Mouse (Mus musculus) spleen, adult 2 months (tissue): ENCODE measurements around the gene Carhsp1. TPM values are rescaled to one million over a fixed set of nuclear protein-coding genes. Genes with fewer than 3 reads are reported as not detected.

Source experiments
- DNase-seq, 2 experiments: peaks; one replicate each; pipeline versions ENCODE4 v3.0.0 to v3.0.0-alpha.2; 2012 to 2021; ENCODE audit warnings: low spot score in 2 of 2, low read depth in 1 of 2
- H3K27ac ChIP-seq: fragments of 200-500 bp; 2 replicates; pipeline ENCODE4 v1.5.1; 2012; ENCODE audit warnings: low read length, inconsistent platforms; ENCODE audit not compliant: insufficient read depth
- H3K27me3 ChIP-seq: fragments of 200-500 bp; 2 replicates; pipeline ENCODE4 v1.6.1; 2012; ENCODE audit warnings: mild to moderate bottlenecking, moderate library complexity, low read length, inconsistent platforms; ENCODE audit not compliant: control insufficient read depth, insufficient read depth
- H3K36me3 ChIP-seq: fragments of 200-500 bp; 2 replicates; pipeline ENCODE4 v1.6.1; 2012; ENCODE audit warnings: mild to moderate bottlenecking, low read length, inconsistent platforms; ENCODE audit not compliant: control insufficient read depth, insufficient read depth
- H3K4me1 ChIP-seq: fragments of 200-500 bp; 2 replicates; pipeline ENCODE4 v1.6.1; 2011; ENCODE audit warnings: inconsistent platforms; ENCODE audit not compliant: control insufficient read depth, insufficient read depth, insufficient read length
- H3K4me3 ChIP-seq: fragments of 200-500 bp; 2 replicates; pipeline ENCODE4 v1.5.1; 2011; ENCODE audit warnings: mild to moderate bottlenecking, inconsistent platforms; ENCODE audit not compliant: insufficient read depth, insufficient read length; ENCODE audit errors: extremely low read depth
- CTCF ChIP-seq: fragments of 200-500 bp; IDR thresholded peaks from 2 replicates; pipeline ENCODE4 v1.5.1; 2011; ENCODE audit warnings: mild to moderate bottlenecking, inconsistent platforms; ENCODE audit not compliant: insufficient read depth, insufficient read length, insufficient replicate concordance; ENCODE audit errors: extremely low read depth
- POLR2A ChIP-seq: fragments of 200-500 bp; IDR thresholded peaks from 2 replicates; pipeline ENCODE4 v1.6.1; 2011; ENCODE audit warnings: low read depth, low read length, inconsistent platforms
- WGBS: fragments of 180-500 bp; shearing (Covaris S2); methylation state at CpG from one replicate; pipeline ENCODE4 v1.1.7; 2018; 5-methylcytosine and 5-hydroxymethylcytosine counted together
- polyA plus RNA-seq: library from polyadenylated mRNA; depleted of rRNA; stranded (reverse); fragments of >200 nt; gene quantifications from 2 replicates; pipeline ENCODE4 v1.2.3, GENCODE M21; 2012

The Carhsp1 gene
- polyA plus RNA-seq, 1 experiment: 63.1 TPM

GRCm38 (mm10) chr16:8669432-8669831 lies 2.5 kb downstream of the Carhsp1 start:
- no peak for DNase-seq
- Histone ChIP-seq H3K27ac (no peak overlapping the region), H3K36me3 (no peaks in the 10 kb centered on the region; the same call in 1 of the 2 replicates), H3K27me3 (no peaks in the 10 kb centered on the region), H3K4me1 (peaks cover 5% of the 10 kb centered on the region), H3K4me3 (no peak overlapping the region)
- WGBS: 89% methylated on average over 5 of the region's 5 CpGs
- TF ChIP-seq POLR2A (no peak), CTCF (no peak)

DNA sequence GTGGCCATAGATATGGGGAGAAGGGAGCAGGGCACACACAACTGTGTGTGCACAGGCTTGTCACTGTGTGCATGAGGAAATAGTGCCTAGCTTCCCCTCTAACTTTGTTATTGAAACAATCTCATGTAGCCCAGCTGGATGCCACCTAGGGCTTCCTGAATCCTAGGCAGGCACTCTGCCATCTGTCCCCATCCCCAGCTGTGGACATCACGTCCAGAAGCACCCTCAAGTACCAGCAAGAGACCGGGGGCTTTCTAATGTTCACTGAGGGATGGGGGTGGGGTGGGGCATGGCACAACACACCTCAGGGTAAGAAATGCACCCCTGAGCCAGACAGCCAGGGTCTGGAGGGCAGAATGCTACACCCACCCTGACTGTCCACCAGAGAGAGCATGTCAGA lies 3.6 kb downstream of the Carhsp1 start:
- H3K4me3 ChIP-seq: no peak overlapping the region
- no peak for DNase-seq
- no peak for TF ChIP-seq POLR2A
- TF ChIP-seq CTCF: no peak
- H3K27me3 ChIP-seq: no peaks in the 10 kb centered on the region
- no peaks in the 10 kb centered on the region; the same call in 1 of the 2 replicates for H3K36me3 ChIP-seq
- WGBS: 94% methylated on average over 2 of the region's 2 CpGs
- H3K27ac ChIP-seq: no peak overlapping the region
- H3K4me1 ChIP-seq: peaks cover 5% of the 10 kb centered on the region

DNA sequence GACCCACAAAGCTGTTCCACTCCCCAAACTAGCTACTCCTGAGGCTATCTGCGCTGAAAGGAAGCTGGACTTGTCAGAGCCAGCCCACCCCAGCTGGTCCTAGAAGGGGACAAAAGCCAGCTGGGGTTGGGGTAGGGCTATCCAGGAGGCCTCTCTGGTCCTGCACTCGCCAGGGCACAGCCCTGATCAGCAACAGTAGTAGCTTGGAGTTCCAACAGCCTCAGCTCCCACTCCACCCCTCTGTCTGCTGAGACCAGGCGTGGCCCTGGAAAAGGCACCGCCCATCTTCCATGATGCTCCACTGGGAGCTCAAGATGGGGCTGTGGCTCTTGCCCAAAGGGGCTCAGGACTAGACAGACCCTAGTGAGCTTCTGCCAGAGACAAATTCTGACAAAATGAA lies 4.1 kb downstream of the Carhsp1 start:
- Histone ChIP-seq H3K4me3 (no peak overlapping the region), H3K27ac (no peak overlapping the region), H3K4me1 (peaks cover 5% of the 10 kb centered on the region)

GRCm38 (mm10) chr16:8667261-8667660 lies 4.7 kb downstream of the Carhsp1 start:
- no peaks in the 10 kb centered on the region for H3K27me3 ChIP-seq
- H3K36me3 ChIP-seq: no peaks in the 10 kb centered on the region; the same call in 1 of the 2 replicates
- 80% methylated on average over 7 of the region's 7 CpGs for WGBS
- no peak overlapping the region for H3K27ac ChIP-seq
- H3K4me3 ChIP-seq: no peak overlapping the region
- no peak for DNase-seq
- H3K4me1 ChIP-seq: peaks cover 5% of the 10 kb centered on the region
- TF ChIP-seq POLR2A (no peak), CTCF (no peak)

More for the DNA sequence above, 4.1 kb downstream of the Carhsp1 start:
- WGBS: 89% methylated on average over 4 of the region's 4 CpGs
- no peak for DNase-seq
- H3K27me3 ChIP-seq: no peaks in the 10 kb centered on the region
- TF ChIP-seq CTCF: no peak
- no peak for TF ChIP-seq POLR2A
- H3K36me3 ChIP-seq: no peaks in the 10 kb centered on the region; the same call in 1 of the 2 replicates

GRCm38 (mm10) chr16:8666452-8666851 lies 5.5 kb downstream of the Carhsp1 start:
- Histone ChIP-seq H3K4me3 (no peak overlapping the region), H3K36me3 (peaks cover 5% of the 10 kb centered on the region; the same call in 1 of the 2 replicates), H3K27ac (no peak overlapping the region; the same call in 1 of the 2 replicates), H3K27me3 (no peaks in the 10 kb centered on the region), H3K4me1 (peaks cover 5% of the 10 kb centered on the region)
- TF ChIP-seq CTCF (no peak), POLR2A (no peak)
- WGBS: 34% methylated on average over 2 of the region's 2 CpGs
- DNase-seq: no peak

- WGBS: 94% methylated on average over 5 of the region's 5 CpGs
- H3K36me3 ChIP-seq: peaks cover 9% of the 10 kb centered on the region
- no peak overlapping the region for H3K4me3 ChIP-seq
- TF ChIP-seq POLR2A: no peak
- TF ChIP-seq CTCF: no peak
- DNase-seq: no peak
- no peaks in the 10 kb centered on the region for H3K27me3 ChIP-seq
- peaks cover 3% of the 10 kb centered on the region; the same call in 1 of the 2 replicates for H3K4me1 ChIP-seq
- H3K27ac ChIP-seq: no peak overlapping the region
Measured at GRCm38 (mm10) chr16:8665367-8665766, 6.6 kb downstream of the Carhsp1 start.

- H3K36me3 ChIP-seq: peaks cover 11% of the 10 kb centered on the region
- H3K4me3 ChIP-seq: no peak overlapping the region
- DNase-seq: no peak
- no peak overlapping the region for H3K27ac ChIP-seq
- WGBS: 92% methylated on average over 24 of the region's 24 CpGs
- no peak for TF ChIP-seq CTCF
- no peak for TF ChIP-seq POLR2A
- H3K4me1 ChIP-seq: peaks cover 3% of the 10 kb centered on the region; the same call in 1 of the 2 replicates
- H3K27me3 ChIP-seq: no peaks in the 10 kb centered on the region
Measured at GRCm38 (mm10) chr16:8663606-8664539, 8.1 kb downstream of the Carhsp1 start.
